Mouse (Mus musculus) left cerebral cortex, adult 18-20 months (tissue): ENCODE data around the gene Cfap54. TPM values are rescaled to one million over a fixed set of nuclear protein-coding genes. Genes with fewer than 3 reads are reported as not detected.

ENCODE experiments used
- DNase-seq, 2 experiments: peaks; one replicate each; pipeline ENCODE4 v3.0.0; 2021 to 2022; ENCODE audit warnings: low spot score in 2 of 2, mixed read lengths in 1 of 2
- total RNA-seq, 2 experiments: library from RNA; stranded (reverse); gene quantifications; 2 replicates each; pipeline ENCODE4 v1.2.3; 2021

The Cfap54 gene
- total RNA-seq, 2 experiments from 2014 or later, result 19.6 to 23.7 TPM

GRCm38 (mm10) chr10:93098211-93098805 lies 16.9 kb upstream of the Cfap54 start:
- DNase-seq, result no peak

- DNase-seq, result no peak
These were observed 16.0 kb upstream of the Cfap54 start for GRCm38 (mm10) chr10:93097439-93097838.

GRCm38 (mm10) chr10:93095827-93096226 lies 14.4 kb upstream of the Cfap54 start:
- no peak for DNase-seq

- DNase-seq, result no peak
These were observed 13.7 kb upstream of the Cfap54 start for GRCm38 (mm10) chr10:93094957-93095580.

- DNase-seq, result no peak
These were observed 10.5 kb upstream of the Cfap54 start for GRCm38 (mm10) chr10:93091928-93092327.

- no peak for DNase-seq
These were observed 8.8 kb upstream of the Cfap54 start for GRCm38 (mm10) chr10:93090241-93090640.

- no peak for DNase-seq
These were observed 7.1 kb upstream of the Cfap54 start for GRCm38 (mm10) chr10:93088396-93089048.

- DNase-seq, result no peak
These were observed 6.1 kb upstream of the Cfap54 start for GRCm38 (mm10) chr10:93087504-93087903.

GRCm38 (mm10) chr10:93083963-93084340 lies 2.5 kb upstream of the Cfap54 start:
- DNase-seq, result no peak

GRCm38 (mm10) chr10:93083198-93083962 lies 2.0 kb upstream of the Cfap54 start:
- DNase-seq, result no peak

GRCm38 (mm10) chr10:93079486-93079885 lies 1.9 kb downstream of the Cfap54 start:
- no peak for DNase-seq

GRCm38 (mm10) chr10:93077935-93078479 lies 3.4 kb downstream of the Cfap54 start:
- no peak for DNase-seq

GRCm38 (mm10) chr10:93076376-93076775 lies 5.0 kb downstream of the Cfap54 start:
- DNase-seq, result no peak

GRCm38 (mm10) chr10:93075856-93076255 lies 5.6 kb downstream of the Cfap54 start:
- DNase-seq, result no peak

- no peak for DNase-seq
These were observed 8.6 kb downstream of the Cfap54 start for GRCm38 (mm10) chr10:93072769-93073168.

- DNase-seq, result peak; percentile 25 to 70
These were observed 9.7 kb downstream of the Cfap54 start for GRCm38 (mm10) chr10:93071753-93072152.

GRCm38 (mm10) chr10:93070121-93070898 lies 11.1 kb downstream of the Cfap54 start:
- peak; percentile 59 to 64 for DNase-seq

GRCm38 (mm10) chr10:93069721-93070120 lies 11.7 kb downstream of the Cfap54 start:
- DNase-seq, result no peak

GRCm38 (mm10) chr10:93069041-93069679 lies 12.3 kb downstream of the Cfap54 start:
- DNase-seq, result no peak

- peak; percentile 47 to 51 for DNase-seq
These were observed 16.4 kb downstream of the Cfap54 start for GRCm38 (mm10) chr10:93064973-93065372.
